Mouse (Mus musculus) ovary, postnatal 36 days (tissue): Measurements from ENCODE around the gene Map3k6.
A peak's percentile ranks its signal among the peaks of the same experiment; 100 is the strongest.

Experiments
- DNase-seq: peaks from one replicate; pipeline ENCODE4 v3.0.0; 2022; ENCODE audit warnings: low spot score, mixed read lengths

Gene Map3k6

GRCm38 (mm10) chr4:133282656-133283055 lies 42.0 kb downstream of the Map3k6 start:
- DNase-seq = no peak

GRCm38 (mm10) chr4:133285299-133285698 lies 44.7 kb downstream of the Map3k6 start:
- no peak for DNase-seq

- no peak for DNase-seq
Observed at GRCm38 (mm10) chr4:133285950-133286349, 45.3 kb downstream of the Map3k6 start.

- no peak for DNase-seq
Observed at GRCm38 (mm10) chr4:133286476-133287077, 46.0 kb downstream of the Map3k6 start.

GRCm38 (mm10) chr4:133291255-133291654 lies 50.6 kb downstream of the Map3k6 start:
- DNase-seq = no peak

GRCm38 (mm10) chr4:133292405-133292804 lies 51.8 kb downstream of the Map3k6 start:
- no peak for DNase-seq

GRCm38 (mm10) chr4:133292901-133293843 lies 52.6 kb downstream of the Map3k6 start:
- DNase-seq = no peak

GRCm38 (mm10) chr4:133294084-133294483 lies 53.5 kb downstream of the Map3k6 start:
- no peak for DNase-seq

- no peak for DNase-seq
Observed at GRCm38 (mm10) chr4:133297360-133297759, 56.7 kb downstream of the Map3k6 start.

GRCm38 (mm10) chr4:133297801-133298238 lies 57.2 kb downstream of the Map3k6 start:
- DNase-seq = peak; percentile 84

GRCm38 (mm10) chr4:133298516-133299365 lies 58.1 kb downstream of the Map3k6 start:
- no peak for DNase-seq

- no peak for DNase-seq
Observed at GRCm38 (mm10) chr4:133299701-133300100, 59.1 kb downstream of the Map3k6 start.

- no peak for DNase-seq
Observed at GRCm38 (mm10) chr4:133300421-133300820, 59.8 kb downstream of the Map3k6 start.

- DNase-seq = peak; percentile 71
Observed at GRCm38 (mm10) chr4:133301802-133302201, 61.2 kb downstream of the Map3k6 start.
